Mouse (Mus musculus) cerebellum, adult (tissue): ENCODE measurements at regions not wholly inside any gene's neighbourhood (a gene's known extent, or its start where the extent isn't known, plus 50 kb on each side); places are given as distances from the start of the nearest gene placed in this dataset.
A peak's percentile ranks its signal among the peaks of the same experiment; 100 is the strongest.

Experiments
- ATAC-seq: cut with Nextera tagmentation; 2 replicates; pipeline ENCODE4 v1.9.2; 2017; ENCODE audit warnings: mild to moderate bottlenecking, moderate library complexity, mixed read lengths; ENCODE audit not compliant: insufficient number of reproducible peaks, low FRiP score, low TSS enrichment

DNA sequence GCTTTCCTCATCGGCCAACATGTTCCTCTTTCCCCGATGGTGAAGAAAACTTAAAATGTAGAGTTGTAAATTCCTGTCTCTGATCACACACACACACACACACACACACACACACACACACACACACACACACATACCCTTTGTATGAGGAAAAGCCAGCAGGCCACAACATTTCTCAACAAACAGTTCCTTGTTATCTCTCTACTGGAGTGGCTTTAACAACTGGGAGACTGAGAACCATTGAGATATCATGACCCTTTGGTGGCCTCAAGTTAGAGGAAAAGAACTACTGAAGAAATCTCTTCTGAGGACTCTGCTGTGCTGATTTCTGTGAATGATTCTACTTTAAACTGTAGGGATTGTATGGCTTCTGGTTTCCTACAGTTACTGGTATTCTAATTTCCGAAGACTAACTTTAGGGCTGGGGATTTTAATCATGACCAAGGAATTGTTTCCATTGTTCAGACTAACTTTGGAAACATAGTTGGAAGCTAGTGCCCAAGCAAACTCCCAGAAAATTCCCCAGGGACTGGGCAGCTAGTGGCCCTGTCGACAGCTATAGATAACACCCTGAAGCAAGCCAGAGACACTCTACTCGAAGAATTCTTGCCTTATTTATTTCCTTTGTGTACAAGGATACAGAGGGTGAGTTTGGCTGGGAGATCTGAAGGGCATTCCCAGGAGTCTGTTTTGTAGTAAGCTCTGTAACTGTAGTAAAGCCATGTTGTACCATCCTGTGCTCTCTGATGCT lies 516.0 kb downstream of the 1700129C05Rik start:
- ATAC-seq: no peak

DNA sequence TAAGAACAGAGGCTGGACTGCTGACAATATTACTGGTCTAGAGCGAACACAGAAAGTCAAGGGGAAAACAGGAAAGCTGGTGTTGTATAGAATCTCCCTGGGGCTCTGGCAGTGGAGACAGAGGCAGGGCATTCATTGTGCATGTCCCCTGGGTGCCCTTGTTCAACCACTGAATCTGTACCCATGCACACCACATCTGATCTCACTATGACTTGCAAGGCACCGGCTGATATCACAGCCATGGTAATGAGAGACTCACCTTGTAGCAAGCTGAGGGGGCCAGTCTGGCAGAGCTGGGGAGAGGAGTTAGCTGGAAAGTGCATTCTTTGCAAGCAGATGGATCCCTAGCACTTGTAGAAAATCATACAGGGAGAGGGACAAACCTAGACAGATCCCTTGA lies 522.5 kb downstream of the 1700129C05Rik start:
- ATAC-seq: no peak

DNA sequence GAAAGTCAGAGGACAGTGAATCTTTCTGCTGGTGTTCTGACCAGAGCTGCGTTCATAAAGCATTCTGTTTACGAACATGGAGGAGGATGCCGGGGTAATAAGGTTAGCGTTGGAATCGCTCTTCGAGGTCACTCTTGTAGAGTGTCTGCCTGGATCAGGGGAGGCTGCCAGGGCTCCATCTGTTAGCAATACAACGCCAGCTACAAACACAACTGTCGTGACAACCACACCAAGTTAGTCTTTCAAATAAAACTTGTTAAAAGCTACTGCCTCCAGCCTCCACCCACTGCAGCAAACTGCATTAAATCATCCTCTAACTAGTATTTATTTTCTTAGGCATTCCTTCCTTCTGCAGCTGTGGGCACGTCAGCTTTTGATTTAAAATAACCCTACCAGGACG lies 525.0 kb downstream of the 1700129C05Rik start:
- ATAC-seq: no peak

DNA sequence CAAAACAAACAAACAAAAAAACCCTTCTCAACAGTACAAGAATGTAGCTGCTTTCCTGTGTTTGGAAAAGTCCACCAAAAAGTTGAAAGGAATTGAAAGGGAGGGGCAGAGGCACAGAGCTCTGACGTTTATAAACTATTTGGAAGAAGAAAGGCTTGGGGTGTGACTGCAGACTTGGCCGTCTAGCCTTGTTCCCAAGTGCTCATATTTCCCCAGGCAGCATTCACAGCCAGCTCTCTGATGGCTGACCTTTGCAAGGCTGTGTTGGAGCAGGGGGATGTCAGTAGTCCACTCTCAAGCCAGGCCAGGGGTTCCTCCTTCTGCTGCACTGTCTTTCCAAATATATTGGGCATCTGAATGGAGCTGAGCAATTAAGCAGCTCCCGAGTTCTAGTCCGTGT lies 534.5 kb downstream of the 1700129C05Rik start:
- ATAC-seq: no peak

DNA sequence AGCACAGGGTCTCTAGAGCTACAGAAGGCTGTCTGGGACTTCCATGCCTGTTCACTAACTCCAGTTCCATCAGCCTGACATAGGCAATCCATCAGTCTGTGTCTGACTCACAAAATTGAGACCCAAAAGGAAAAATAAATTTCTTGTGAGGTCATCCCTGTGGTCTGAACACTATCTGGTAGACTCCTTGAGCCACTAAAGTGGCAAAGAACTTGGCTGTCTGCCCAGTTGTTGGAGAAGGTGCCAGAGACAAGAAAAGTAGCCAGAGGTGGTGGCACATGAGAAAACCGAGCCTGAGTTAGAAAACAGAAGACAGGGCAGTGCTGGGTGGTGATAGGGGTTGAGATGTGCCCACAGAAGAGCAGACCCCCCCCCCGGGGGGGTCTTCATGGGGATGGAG lies 535.0 kb downstream of the 1700129C05Rik start:
- no peak for ATAC-seq

DNA sequence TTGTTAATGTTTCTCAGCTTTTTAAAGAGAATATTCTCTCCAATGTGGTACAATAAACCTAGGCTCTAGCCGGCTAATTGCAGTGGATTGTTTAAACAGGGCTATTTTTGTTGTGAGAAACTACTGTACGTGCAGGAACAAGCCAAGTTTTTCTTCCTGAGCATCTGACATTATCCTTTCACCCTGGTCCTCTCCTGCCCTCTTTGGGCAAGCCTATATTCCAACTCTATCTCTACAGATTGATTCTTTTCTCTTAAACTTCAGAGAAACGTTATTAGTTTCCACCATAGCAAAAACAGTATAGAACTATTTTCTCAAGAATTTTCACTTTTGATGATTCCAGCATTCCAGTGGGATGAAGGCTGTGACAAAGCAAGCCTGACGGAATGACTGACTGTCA lies 535.2 kb downstream of the Fgf9 start:
- ATAC-seq: no peak

DNA sequence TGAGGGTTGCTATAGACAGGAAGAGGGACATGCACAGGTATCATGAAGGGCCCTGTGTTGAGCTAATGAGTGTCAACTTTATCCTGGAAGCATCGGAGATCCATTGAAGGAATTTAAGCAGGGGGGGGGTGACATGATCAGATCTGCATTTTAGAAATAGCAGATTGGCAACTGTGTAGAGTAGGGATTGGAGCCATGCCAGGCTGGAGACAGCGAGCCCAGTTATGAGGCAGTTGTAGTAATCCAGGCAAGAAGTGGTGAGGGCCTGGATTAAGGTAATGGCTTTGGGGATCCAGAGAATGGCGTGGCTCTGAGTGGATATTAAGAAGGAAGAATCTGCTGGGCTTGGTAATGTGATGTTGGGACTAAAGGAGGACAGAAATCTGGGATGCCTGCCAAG lies 528.5 kb downstream of the Fgf9 start:
- no peak for ATAC-seq

DNA sequence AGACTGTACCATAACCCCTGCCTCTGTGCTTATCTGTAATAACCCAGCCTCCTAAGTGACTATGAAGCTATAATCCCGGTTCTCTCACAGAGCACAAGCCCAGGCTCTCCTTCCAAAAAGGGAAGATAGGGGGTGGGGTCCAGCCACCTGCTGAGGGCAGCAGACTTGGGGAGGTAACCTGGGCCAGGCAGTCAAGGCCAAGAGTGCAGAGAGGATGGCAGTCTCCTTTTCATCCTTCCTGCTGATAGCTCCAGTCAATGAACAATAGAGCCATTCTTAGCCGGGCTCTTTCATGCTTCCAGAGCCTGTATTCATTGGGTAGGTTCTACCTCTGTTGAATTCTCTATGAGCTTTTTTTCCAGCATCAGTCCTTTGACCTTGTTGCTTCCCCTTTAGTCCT lies 527.5 kb downstream of the Fgf9 start:
- no peak for ATAC-seq

DNA sequence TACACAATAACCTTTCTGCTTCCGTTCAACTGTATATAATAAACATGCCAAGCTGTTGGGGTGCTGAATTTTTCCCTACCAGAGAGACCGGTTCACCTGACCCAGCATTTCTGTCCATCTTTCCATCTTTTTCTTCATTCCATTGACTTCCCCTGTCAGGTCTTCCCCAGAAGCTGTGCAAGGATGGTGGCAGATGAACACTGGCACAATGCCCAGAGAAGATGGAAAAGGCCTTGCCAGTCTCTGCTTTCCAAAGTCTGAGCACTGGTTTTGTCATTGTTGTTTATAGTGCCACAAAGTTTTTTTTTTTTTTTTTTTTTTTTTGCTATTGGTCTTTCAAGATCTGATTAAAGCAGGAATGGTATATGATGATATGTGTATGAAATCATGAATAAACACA lies 526.6 kb downstream of the Fgf9 start:
- ATAC-seq: no peak

DNA sequence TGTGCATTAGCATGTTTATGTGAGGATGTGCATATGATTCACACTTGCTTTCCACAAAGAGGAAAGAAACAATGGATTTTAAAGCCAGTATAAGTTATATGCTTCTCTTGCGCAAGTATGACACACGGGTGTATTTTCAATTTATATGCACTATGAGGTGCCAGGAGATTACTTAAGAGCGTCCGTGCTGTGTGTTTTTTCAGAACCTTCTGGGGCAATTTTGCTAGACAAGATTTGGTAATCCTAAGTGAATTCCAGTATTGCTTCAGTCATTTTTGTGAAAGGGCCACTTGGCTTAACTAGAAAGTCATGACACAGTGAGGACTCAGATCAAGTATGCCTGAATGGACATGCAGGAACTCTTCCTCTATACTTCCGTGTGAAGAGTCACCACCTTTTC lies 511.5 kb downstream of the Fgf9 start:
- no peak for ATAC-seq

DNA sequence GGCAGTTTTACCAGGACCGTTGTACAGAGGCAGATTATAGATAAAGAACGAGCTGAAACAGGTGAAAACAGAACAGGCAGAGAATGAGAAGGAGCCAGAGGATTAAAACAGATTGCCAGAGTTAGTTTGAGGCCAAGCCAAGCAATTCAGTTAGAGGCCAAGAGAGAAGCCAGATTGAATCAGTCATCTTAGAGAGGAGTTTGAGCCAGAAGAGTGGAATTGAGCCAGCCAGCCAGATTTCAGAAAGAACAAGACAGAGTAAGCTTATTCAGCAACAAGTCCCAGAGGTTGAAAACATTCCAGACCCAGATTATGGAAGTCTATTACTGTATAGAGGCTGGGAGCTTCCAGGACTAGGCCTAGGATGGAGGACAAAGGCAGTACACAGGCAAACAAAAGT lies 499.7 kb downstream of the Fgf9 start:
- no peak for ATAC-seq

DNA sequence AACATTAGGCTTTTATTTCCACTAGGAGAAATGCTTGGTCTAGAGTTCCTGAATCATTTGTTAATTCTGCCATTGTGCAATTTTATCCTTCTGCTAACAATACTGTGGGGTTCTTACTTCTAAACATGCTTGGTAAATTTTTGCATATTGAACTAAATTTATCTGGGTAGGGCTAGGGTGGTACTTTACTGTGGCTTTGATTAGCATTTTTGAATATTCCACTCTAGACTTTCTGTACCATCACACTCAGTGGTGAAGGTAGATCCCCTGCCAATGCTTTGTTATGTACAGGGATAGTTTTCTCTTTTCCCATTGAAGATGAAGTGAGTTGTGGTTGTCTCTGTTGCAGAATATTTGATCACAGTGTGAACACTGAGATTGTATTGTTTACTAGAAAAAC lies 497.1 kb downstream of the Fgf9 start:
- ATAC-seq: no peak

DNA sequence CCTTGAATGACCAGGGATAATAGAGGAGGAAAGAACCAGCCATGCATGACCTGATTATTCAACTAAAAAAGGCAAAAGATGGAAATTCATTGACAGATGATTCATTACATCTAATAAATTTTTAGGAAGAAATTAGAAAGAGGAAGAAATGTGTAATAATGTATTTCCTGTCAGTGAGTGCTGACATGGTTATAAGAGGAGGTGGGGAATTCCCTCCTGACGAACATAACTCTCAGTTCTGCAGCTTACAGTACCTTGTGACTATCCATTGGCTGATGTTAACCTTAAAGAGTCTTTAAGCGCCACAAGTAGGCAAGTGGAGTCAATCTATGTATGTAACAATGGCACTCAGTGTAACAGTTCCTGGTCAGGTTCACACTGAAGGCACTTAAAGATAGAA lies 492.7 kb downstream of the Fgf9 start:
- no peak for ATAC-seq

DNA sequence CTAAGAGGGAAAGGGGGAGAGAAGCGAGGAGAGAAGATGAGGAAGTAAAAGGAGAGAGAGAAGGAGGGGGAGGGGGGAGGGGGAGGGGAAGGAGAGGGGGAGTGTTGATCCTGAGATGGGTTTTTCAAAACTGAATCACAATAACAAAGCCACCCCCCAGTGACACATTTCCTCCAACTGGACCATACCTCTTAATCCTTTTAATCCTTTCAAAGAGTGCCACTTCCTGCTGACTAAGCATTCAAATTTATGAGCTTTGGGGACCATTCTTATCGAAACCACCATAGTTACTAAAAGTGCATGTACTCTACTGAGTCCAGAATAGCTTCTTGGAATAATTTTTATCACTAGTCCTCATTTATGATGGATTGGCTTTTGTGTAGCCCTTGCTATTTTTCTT lies 480.4 kb downstream of the Fgf9 start:
- ATAC-seq: no peak

DNA sequence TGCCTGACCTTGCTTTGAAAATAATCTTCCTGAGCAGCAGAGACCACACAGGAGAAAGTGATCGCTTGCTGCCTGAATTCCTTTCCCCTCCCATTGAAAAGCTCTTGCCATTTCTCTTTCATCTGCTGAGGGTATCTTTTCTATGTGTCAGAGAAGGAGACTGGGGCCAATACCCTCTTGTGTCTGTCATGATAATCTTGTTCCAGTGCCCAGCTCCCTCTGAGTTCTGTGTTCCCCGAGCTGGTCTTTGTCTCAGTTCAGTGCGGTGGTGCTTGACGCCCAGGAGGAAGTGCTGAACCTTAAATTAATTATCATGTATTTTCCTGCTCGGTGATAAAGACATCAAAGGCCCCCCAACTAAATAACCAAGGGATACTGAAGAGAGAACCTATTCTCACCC lies 475.4 kb downstream of the Fgf9 start:
- ATAC-seq: no peak

DNA sequence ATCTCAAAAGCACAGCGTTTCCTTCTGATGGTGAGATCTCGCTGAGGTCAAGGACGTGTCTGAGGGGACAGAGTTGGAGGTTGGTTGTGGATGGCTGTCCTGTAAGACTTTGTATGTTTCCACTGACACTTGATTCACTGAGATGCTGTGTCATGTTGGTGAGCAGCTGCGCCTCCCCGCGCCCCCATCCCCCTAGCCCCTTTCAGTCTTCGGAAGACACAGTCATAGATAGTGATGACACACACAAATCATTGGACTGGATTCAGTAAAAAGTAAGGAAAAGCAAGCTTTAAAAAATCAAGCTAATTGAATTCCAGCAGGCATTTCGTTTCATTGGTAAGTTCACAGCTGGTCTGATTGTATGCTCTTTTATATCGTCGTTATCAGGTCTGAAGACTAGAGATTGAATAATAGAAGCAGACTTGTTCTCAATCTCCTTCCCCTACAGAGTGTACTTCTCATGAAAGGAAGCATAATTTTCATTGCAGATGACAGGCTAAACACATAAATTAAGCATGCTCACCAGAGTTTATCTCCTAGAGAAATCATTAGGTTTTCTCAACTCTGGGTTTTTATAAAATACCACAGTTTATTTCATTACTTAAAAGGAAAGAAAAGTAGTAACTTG lies 472.9 kb downstream of the Fgf9 start:
- no peak for ATAC-seq

DNA sequence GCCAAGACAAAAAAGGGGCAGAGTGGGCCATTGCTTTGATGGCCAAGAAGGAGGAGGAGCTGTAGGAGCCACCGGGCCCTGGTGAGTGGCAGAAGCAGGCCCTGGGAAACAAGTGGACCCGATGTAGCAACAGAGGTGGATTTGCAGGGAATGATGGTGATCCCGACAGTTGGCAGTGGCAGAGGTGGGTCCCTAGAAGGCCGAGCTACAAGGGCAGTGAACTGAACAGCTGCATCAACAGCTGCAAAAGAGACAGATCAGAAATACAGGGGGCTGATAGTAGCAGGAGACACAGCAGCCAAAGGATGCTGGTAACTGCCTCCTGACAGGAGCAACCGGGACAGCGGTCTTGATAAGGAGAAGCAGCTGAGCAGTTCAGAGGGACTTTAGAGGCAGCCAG lies 467.8 kb downstream of the Fgf9 start:
- ATAC-seq: no peak

DNA sequence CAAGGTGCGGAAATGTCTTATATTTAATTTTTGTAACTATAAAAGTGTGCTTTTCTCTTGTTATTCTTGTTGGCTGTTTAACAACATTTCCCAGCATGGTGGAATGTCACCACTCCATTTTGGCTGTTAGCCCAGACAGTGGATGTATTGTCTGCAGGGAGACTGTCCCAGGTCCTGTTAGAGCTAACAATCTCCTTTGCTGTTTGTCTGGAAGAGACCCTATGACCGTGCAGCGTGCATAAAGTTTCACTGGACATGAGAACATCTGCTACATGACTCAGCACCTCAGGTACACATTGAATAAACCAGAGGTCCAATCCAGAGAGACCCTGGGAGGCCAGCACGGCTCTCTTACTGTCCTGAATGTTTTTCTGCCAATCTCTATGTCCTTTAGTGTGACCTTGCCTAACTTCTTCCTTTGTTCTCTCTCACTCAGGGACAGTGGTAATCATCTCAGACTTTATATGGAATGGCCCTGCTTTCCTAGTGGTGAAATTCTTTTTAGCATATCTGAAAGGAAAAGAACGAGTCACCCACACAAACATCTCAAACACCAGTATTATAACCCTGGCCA lies 450.7 kb downstream of the Fgf9 start:
- 0 out of 2 replicates have a peak, but pooled peaks have one; percentile 47 for ATAC-seq

DNA sequence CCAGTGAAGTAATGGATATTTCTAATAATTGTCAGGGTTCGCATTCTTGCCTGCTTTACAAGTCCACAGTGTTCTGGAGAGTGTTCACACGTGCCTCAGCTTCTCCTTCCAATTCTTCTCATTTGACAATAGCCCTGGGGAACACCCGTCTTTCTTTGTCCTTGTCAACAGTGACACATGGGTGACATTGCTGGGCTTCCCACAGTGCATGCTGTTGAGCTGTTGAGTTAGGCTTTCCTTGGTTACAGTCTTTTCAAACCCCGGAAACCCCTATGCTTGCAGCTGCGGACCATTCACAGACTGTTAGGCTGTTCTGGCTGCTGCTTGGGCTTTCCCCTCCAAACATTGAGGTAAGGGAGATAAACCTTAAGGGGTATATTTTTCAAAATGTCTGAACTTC lies 450.0 kb downstream of the Fgf9 start:
- no peak for ATAC-seq

DNA sequence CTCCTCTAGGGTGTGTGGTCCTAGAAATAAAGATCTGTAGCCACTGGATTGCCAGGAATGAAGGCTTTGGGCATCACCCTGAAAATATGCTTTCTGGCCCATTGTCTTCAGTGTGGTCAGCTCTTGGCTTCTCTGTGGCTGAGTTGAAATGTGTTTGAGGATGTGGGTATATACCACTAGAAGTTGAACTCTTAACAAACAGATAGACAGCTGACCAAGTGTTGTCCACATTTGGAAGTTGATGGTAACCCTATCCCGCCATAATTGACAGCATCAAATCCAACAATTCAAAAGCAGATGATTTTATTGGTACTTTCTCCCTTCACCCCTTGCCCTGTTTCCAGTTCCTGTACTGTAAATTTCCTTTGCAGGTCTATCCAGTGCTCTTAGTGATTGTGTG lies 448.7 kb downstream of the Fgf9 start:
- ATAC-seq: no peak

DNA sequence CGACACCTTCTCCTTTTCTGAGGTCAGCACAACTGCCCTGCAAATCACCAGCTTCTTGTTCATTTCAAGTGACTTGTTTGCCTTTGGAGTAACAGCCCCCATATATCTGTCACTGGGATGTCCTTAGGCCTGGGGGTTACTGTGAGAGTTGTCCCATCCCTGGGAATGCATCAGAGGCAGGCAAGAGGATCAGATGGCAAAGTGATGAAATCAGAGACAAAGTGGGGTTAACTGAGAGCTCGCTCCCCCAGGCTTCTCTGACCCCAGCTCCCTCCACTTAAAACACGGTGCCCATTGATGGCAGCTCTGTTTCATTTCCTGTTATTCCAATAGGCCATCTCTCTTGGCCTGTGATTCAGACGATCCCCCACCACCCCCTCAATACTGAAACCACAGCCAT lies 446.2 kb downstream of the Fgf9 start:
- ATAC-seq: no peak

DNA sequence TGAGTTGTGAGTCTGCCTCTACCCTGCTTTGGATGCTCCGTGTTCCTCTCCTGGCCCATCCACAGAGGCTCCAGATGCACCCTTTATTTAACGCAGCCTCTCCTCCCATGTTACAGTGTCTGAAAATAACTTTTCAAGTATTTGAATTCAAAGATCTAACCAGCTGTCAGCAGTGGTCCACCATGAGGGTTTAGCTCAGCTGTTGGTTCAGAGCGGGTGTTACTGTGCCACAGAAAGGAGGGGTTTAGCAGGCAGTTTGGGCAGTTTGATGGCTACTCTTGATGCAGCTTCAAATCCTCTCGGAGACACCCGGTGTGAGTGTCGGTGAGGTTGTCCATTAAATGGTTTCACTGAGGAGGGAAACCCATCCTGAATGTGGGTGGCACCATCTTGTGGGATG lies 441.8 kb downstream of the Fgf9 start:
- no peak for ATAC-seq
